Mouse (Mus musculus): Measurements from ENCODE around the gene Heatr9.

Gene Heatr9

DNA sequence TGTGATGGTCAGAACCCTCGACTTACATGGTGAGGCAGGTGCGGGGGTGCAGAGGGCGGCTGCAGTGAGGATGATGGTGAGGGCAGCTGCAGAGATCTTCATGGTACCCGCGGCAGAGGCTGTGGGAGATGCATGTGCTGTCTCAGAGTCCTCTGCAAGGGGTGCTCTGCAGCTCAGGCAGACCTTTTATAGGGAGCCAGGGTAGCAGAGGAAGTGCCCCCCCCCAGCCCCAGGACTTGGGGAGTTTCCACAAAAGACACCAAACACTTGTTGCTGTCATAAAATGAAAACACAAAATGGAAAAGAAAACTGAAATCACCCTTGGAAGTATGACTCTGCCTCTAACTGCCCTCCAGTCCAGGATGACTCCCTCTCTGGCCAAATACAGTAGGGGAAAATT, 8.4 kb upstream of the Heatr9 start, which contains the start of gene Ccl5:
Gene Ccl5 (minus strand): TSS at position 159 of the 400 bp plus-strand sequence.
- no peak for DNase-seq (ENCODE audit: low read depth, low spot score)

DNA sequence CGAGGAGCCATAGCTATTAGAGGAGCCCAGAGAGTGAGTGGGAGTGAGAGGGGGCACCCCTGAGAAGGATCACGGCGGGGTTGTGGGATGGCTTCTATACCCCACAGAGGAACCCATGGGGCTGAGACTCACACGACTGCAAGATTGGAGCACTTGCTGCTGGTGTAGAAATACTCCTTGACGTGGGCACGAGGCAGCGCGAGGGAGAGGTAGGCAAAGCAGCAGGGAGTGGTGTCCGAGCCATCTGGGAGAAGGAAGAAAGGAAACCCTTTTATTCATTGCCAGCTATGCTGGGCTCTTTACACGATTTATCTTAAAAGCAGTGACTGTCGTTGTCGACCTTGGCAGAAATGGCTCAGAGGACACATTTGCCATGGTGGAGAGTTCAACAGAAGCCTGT, 7.0 kb upstream of the Heatr9 start:
- no peak for DNase-seq (ENCODE audit: low read depth, low spot score)

DNA sequence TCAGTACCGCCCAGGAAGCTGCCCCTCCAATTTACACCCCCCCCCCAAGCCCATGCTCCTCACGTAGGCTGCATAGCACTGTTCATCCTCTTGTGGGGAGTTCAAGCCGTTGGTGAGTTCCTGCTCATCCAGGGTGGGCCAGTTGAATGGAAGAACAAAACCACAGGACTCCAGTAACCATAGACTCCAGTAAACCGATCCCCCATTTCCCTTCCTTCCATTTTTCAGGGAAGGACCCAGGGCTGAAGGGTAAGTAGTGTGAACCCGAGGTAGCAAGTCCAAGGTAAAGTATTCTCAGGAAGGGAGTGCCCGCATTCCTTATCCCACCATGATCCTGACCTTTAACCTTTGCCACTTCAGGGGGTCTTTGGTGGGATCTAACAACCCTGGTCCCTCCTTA, 3.6 kb downstream of the Heatr9 start:
- DNase-seq (ENCODE audit: low read depth, low spot score) = no peak

DNA sequence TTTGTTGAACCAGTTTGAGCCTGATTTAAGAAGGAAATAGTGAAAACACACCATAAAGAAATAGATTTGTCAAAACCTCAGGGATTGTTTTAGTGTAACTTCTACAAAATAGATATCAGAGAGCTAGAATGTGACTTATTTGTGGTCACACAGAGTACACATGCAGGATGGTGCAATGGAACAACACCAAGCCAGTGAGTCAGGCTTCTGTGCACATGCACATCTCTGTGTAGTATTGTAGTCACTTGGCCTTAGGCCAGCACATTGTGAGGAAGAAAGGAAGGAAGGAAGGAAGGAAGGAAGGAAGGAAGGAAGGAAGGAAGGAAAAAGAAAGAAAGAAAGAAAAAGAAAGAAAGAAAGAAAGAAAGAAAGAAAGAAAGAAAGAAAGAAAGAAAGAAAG, 4.8 kb downstream of the Heatr9 start:
- DNase-seq (ENCODE audit: low read depth, low spot score) = no peak

DNA sequence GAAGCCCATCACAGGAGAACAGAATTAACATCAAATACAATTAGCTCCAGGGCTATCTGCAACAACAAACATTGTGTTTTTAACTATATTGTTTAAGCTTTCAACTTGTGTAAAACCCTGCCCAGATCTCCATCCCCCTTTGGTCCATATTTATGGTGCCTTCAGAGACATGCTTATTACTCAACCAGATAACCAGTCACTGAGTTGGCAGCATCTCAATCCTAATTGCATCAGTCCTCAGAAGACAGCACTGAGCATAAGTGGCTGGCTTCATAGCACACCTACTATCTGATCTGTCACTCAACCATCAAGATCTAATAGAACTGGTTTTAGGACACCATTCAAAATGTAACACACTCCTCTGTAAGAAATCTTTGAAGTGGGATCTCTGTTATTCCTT, 12.5 kb downstream of the Heatr9 start:
- DNase-seq (ENCODE audit: low read depth, low spot score) = no peak

DNA sequence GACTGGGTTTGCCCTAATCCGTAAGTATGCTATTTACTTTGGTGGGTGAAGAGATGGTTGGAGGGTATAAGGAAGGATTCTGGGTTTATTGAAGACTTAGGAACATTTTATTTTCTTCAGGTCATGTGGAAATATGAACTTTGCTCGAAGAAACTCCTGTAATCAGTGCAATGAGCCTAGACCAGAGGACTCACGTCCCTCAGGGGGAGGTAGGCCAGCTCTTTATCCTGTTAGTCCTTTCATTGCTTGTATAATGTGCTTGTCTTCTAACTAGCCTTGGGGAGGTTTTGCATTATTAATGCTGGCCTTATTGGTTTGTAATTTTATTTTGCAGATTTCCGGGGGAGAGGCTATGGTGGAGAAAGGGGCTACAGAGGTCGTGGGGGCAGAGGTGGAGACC, 17.7 kb downstream of the Heatr9 start:
- DNase-seq (ENCODE audit: low read depth, low spot score) = no peak

DNA sequence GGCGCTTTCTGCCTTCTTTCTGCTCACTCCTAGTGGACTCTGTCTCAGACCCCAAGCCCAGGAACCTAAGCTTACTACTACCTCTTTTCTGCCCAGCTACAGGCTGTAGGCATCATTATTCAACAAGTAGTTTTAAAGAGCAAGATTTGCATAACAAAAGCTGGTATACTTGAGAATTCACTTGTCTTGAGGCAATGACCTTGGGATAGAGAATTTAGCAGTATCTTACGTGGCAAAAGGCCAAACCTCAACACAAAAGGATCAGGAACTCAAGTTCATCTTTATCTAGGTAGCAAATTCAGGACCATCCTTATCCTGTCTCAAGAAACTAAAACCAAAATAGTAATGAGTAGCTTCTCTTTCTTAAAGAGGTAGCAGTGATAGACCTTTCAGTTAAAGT, 26.4 kb downstream of the Heatr9 start:
- no peak for DNase-seq (ENCODE audit: low read depth, low spot score)

DNA sequence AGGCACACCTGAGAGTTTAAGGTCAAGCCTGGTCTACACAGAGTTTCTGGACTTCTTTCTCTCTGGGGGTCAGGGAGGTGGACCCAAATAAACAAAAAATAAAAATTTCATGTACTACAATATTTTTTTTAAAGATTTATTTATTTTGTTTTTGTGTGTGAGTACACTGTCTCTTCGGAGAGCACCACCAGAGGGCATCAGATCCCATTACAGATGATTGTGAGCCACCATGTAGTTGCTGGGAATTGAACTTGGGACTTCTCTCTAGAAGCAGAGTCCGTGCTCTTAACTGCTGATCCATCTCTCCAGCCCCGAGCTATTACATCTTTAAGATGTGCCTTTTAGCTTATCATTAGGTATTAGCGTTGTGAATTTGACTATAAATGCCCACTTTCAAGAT, 30.5 kb downstream of the Heatr9 start:
- no peak for DNase-seq (ENCODE audit: low read depth, low spot score)

DNA sequence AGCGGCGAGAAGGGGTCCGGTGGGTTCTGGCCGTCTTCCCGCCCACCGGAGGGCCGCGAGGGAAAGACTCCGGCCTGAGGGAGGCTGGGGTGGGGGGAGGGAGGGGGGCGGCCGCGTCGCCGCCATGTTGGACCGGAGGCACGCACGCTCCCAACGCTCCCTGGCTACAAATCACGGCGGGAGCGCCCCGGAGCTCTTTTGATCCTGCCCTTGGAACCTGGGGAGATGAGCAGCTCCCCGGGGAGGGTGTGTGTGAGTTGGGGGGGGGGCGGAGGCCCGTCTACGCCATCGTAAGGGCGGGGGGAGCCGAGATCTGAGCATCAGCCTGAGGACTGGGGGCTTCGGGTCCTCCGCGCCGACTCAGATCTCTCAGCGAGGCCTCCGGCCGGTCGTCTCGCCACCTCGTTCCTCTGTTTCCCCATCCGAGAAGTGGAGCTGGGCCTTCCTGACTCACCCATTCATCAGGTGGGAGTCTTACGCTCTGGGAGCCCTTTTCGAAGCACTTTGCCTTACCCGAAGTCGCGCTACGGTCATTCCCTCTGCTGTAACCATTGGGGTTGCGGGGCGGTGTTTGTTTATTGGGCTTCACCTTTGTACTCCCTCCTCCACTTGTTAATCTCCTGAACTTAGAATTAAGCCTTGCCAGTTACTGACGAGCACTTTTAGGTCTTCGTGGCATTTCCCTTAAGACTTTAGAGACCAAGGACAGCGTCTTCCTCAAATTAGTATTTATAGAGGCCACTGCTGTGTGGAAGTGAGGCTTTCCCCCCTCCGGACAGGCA, 48.5 kb downstream of the Heatr9 start:
- no peak for DNase-seq (ENCODE audit: low read depth, low spot score)

DNA sequence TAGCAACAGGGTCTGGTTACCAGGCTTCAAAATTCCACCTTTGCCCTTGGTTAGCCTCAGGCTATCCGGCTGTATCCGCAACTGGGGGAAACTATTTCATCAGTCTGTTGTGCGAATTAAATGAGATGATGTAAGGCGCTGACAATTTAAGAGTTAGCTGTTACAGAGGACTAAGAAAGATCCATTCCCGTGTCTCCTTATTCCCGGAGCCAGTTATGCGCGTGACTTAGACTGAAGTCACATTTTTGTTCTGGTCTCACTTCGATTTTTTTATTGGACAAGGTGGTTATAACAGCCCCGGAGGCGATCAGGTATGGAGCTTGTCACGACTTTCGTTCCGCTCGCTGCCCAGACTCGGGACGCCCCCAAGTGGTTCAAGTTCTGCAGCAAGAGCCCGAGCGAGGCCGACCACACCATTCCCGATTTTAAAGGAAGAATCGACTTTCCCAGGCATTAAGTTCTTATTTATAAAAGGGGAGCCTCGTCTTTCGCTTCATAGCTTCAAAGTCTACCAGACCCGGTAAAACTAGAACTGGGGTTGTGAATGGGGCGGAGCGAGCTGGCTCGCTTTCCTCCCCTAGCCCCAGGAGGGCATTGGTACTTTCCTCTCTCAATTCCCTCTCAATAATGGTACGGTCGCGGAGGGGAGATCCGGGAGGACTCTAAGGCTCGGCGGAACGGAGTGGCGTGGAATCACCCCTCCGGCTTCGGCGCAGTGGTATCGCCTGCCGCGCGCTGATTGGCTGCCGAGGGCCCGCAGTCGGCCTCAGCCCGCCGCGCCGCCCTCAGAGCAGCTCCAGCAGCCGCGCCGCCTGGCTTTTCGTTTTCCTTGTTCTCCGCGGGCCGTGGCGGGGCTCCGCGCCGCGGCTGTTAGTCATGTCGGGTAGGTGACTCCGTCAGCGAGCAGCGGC, 49.4 kb downstream of the Heatr9 start, which contains the start of gene Taf15:
Gene Taf15 (plus strand): TSS at position 763 of the 911 bp plus-strand sequence.
- peak; percentile 98 for DNase-seq (ENCODE audit: low read depth, low spot score)

DNA sequence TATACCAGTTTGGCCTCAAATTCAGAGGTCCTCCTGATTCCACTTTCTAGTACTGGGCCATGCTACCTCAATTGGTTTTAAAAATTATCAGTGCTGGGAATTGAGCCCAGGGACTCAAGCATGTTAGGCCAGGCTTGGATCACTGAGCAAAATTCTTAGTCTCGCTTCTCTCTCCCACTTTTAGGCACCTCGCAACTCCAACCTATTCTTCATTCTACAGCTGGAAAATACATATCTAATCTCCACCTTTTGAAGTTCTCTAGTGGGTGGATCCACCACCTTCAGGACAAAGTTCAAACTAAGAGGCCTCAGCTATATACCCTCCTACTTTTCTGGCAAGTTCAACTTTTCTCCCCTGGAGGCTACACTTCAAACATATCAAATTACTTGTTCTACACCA, 50.2 kb downstream of the Heatr9 start:
- no peak for DNase-seq (ENCODE audit: low read depth, low spot score)

DNA sequence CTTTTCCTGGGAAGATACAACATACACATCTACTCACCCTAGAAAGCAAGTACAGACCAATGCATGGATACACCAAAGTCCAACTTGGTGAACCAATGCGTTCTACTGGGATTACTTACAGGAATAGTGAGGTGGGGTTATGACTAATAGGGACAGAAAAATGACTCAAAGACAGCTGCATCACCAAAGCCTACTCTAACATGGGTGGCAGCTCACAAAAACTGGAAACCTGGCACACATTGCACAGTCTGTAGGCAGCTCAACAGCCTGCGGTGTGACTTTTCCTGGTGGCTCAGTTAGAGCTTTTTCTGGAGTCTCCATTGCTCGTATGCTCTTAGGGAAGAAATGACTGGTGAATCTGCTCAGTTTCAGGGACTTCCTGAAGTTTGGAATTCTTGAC, 53.2 kb downstream of the Heatr9 start:
- no peak for DNase-seq (ENCODE audit: low read depth, low spot score)

DNA sequence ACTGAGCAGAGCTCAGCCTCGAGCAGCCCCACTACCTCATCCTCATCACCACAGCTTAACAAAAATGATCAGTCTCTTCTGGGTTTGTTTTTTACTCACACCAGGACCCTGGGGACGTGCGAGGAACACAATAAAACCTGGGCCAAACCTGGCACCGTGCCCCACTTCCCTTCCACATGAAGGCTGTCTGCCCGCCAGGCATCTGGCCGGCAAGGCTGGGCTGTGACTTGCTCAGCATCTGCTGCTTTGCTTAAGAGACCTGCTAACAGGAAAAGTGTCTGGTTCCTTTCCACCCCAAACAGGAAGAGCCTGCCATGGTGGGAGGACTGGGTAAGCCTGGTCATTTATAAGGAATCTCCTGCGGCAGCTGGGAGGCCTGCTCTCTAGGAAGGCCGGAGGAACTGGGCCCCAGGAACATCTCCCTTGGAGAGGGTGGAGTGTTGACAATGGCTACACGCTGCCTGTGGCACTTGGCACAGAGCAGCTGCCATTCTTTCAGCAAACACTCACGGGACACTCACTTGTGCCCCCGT, 54.8 kb downstream of the Heatr9 start:
- DNase-seq (ENCODE audit: low read depth, low spot score) = no peak

DNA sequence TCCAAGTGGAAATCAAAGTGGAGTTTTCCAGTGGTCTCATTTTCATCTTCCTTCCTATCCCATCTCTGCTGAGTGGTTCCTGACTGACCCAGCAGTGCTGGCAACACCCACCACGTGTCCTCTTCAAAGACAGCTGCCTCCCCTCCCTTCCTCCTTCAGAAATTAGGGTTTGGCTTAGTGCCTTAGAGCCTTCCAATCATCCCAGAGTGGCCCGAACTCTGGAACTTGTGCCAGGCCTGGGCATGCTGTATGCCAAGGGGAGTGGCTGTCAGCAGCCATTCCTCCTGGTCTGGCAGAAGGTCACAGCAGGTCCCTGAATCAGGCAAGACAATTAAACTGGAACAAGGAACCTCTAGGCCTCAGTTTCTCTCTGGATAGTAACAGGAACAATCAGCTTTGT, 56.0 kb downstream of the Heatr9 start:
- no peak for DNase-seq (ENCODE audit: low read depth, low spot score)

DNA sequence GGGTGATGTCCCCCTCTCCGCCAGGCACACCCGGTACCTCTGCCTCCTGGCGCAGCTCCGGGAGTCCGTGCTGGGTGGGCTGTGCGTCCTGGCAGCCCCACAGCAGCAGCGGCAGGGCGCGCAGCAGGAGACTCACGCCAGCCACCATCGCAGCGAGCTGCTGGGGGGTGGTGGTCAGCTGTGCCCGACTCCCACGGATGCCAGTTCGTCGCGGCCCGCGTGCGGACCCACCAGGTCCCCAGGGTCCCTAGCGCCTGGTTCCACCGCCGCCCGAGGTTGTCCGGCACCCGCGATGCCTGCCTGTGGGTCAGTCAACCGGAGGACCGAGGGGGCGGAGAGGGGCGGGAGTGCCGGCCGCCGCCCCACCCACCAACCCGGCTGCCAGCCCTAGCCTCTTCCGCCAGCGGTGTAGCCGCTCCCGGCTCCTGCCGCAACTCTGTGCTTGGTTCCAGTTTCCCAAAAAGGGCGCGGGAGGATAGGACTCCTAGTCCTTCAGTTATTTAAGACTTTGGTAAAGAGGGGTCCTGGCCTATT, 59.2 kb downstream of the Heatr9 start, which contains the start of gene Mmp28:
Gene Mmp28 (minus strand): TSS at position 361 of the 534 bp plus-strand sequence.
- DNase-seq (ENCODE audit: low read depth, low spot score) = no peak
